Mouse (Mus musculus): ENCODE measurements around the gene Gm8127. TPM values are rescaled to one million over a fixed set of nuclear protein-coding genes. Genes with fewer than 3 reads are reported as not detected.
"Not testable (repeated sequence)": the region's sequence is repeated elsewhere in the genome, so short reads cannot be mapped to it uniquely, and the experiment has no call there.

Gene Gm8127
- polyA plus RNA-seq (2016; fragmentation: Nextera tagmentation; extraction: Ambion mirVana) = not detected in 2 replicates

DNA sequence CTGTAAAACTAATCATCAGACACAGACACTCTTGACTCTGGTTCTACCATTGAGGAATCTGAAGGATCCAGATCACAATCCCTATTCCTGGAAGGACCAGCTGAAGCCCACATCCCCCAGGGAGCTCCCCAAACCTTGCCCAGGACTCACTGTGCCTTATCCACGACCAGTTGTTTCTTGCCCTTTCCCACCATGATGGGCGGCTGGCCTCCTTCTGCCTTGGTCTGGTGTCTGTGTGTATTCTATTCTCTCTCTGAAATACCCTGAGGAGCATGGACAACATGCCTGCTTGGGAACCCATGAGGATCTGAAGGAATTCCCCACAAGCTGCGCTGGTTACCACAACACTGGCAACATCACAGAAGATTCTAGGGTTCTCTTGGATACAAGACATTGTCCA lies at the start of gene Gm8127:
Gene Gm8127 (minus strand): TSS at position 330 of the 400 bp plus-strand sequence.
- H3K9ac ChIP-seq; H3K4me3 ChIP-seq; H3K9me3 ChIP-seq (replicated peaks); H3K4me2 ChIP-seq; H3K27ac ChIP-seq (ENCODE audit: poor library complexity, severe bottlenecking); H3K36me3 ChIP-seq; H3K4me1 ChIP-seq (replicated peaks); ATAC-seq (ENCODE audit: insufficient number of reproducible peaks, low FRiP score); H3K27me3 ChIP-seq (replicated peaks): not testable (repeated sequence)
- 68% methylated on average over 3 of the region's 3 CpGs for WGBS

DNA sequence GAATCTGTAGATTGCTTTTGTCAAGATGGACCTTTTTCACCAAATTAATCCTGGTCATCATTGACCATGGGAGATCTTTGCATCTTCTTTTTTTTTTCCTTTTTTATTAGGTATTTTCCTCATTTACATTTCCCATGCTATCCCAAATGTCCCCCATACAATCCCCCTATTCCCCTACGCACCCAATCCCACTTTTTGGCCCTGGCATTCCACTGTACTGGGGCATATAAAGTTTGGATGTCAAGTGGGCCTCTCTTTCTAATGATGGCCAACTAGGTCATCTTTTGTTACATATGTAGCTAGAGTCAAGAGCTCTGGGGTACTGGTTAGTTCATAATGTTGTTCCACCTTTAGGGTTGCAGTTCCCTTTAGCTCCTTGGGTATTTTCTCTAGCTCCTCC lies 44.0 kb upstream of the Gm8127 start:
- H3K36me3 ChIP-seq; H3K27ac ChIP-seq (ENCODE audit: poor library complexity, severe bottlenecking); H3K4me2 ChIP-seq; H3K27me3 ChIP-seq (replicated peaks); H3K9me3 ChIP-seq (replicated peaks); H3K4me1 ChIP-seq (replicated peaks); ATAC-seq (ENCODE audit: insufficient number of reproducible peaks, low FRiP score); H3K9ac ChIP-seq; H3K4me3 ChIP-seq: not testable (repeated sequence)
- 60% methylated on average over 1 of the region's 1 CpGs for WGBS

DNA sequence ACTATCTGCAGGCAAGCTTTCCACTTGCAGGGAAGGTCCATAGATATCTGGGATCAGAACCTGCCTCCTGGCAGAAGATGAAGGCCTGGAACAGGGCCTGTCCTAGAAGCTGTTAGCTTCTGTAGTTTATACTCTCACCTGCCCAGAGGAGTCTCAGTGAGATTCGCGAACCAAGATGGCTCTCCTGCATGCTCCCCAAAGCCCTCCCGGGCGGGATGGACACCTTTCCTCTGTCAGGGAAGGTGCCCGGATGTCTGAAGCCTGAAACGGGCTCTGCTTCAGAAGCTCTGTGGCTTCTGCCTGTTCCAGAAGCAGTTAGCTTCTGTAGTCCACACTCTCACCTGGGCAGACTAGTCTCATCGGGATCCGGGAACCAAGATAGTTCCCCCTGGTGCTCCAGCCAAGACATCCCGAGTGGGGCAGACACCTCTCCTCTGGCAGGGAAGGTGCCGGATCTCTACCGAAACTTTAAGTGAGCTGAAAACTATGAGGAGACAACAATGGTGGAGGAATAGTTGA lies 37.8 kb upstream of the Gm8127 start:
- not testable (repeated sequence) for H3K4me2 ChIP-seq; ATAC-seq (ENCODE audit: insufficient number of reproducible peaks, low FRiP score); H3K9ac ChIP-seq; H3K9me3 ChIP-seq (replicated peaks); H3K4me1 ChIP-seq (replicated peaks); H3K27me3 ChIP-seq (replicated peaks); H3K4me3 ChIP-seq; H3K27ac ChIP-seq (ENCODE audit: poor library complexity, severe bottlenecking); H3K36me3 ChIP-seq
- WGBS = 85% methylated on average over 11 of the region's 11 CpGs

DNA sequence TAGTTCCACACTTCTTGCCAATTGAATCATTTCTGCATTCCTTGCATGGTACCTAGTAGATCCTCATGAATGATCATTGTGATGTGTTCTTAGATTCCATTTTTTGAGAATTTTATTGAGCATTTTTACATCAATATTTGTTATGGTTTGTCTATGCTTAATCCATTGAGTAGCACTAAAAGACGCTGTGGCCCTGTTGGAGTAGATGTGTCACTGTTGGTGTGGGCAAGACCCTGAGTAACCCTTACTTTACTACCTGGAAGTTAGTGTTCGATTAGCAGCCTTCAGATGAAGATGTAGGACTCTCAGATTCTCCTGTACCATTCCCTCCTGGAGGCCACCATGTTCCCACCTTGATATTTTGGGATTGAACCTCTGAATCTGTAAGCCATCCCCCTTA lies 35.0 kb upstream of the Gm8127 start:
- not testable (repeated sequence) for ATAC-seq (ENCODE audit: insufficient number of reproducible peaks, low FRiP score)
- whole genome bisulfite sequencing = 58% methylated on average over 2 of the region's 2 CpGs

DNA sequence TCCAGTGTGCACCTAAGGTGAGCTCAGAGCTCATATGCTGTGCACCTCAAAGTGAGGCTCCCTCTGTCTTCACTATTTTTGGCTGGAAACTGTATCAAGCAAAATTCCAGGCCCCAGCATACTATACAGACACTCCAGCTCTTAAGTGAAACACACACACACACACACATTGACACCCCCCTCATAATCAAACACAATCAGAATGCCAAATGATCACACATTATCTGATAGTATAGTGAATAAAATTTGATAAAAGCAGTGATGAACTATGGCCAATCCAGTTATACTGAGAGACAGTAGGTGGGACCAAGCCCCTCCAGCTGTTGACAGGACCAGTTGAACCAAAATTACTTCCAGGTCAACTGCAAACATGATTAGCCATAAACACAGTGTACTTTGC lies 25.9 kb upstream of the Gm8127 start:
- not testable (repeated sequence) for H3K36me3 ChIP-seq; H3K27me3 ChIP-seq (replicated peaks); H3K4me2 ChIP-seq; H3K27ac ChIP-seq (ENCODE audit: poor library complexity, severe bottlenecking); ATAC-seq (ENCODE audit: insufficient number of reproducible peaks, low FRiP score); H3K4me1 ChIP-seq (replicated peaks); H3K4me3 ChIP-seq; H3K9ac ChIP-seq; H3K9me3 ChIP-seq (replicated peaks)

More for the DNA sequence above, 35.0 kb upstream of the Gm8127 start:
- H3K4me2 ChIP-seq; H3K27ac ChIP-seq (ENCODE audit: poor library complexity, severe bottlenecking); H3K27me3 ChIP-seq (replicated peaks); H3K9ac ChIP-seq; H3K9me3 ChIP-seq (replicated peaks); H3K4me3 ChIP-seq; H3K36me3 ChIP-seq; H3K4me1 ChIP-seq (replicated peaks): not testable (repeated sequence)

DNA sequence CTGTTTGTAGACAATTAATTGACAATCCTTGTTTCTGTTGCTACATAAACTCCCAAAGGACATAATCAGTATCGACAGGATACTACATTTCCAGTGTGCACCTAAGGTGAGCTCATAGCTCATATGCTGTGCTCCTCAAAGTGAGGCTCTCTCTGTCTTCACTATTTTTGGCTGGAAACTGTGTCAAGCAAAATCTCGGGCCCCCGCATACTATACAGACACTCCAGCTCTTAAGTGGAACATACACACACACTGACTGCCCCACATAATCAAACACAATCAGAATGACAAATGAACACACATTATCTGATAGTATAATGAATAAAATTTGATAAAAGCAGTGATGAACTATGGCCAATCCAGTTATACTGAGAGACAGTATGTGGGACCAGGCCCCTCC lies 15.0 kb downstream of the Gm8127 start:
- H3K4me2 ChIP-seq; ATAC-seq (ENCODE audit: insufficient number of reproducible peaks, low FRiP score); H3K36me3 ChIP-seq; H3K27ac ChIP-seq (ENCODE audit: poor library complexity, severe bottlenecking); H3K4me1 ChIP-seq (replicated peaks); H3K9me3 ChIP-seq (replicated peaks); H3K27me3 ChIP-seq (replicated peaks); H3K4me3 ChIP-seq; H3K9ac ChIP-seq: not testable (repeated sequence)
- 78% methylated on average over 3 of the region's 3 CpGs for WGBS

DNA sequence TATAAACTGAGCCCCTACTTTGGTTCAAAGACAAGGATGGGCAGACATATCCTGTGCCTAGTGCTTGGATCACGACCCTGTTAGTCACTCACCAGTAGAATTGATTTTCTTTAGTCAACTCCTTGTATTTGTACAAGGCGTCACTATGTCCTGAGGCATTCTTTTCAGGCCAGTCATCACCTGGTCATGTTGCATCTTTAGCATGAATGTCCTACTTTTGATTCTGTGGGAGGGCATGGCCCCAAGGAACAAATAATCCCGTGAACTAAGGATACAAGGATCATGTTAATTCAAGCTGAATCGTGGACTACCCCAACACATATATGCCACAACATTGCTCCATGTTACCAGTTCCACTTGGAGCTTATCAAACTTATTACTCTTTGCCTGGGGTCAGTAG lies 15.5 kb downstream of the Gm8127 start:
- H3K36me3 ChIP-seq; H3K9me3 ChIP-seq (replicated peaks); H3K4me2 ChIP-seq; H3K9ac ChIP-seq; H3K27ac ChIP-seq (ENCODE audit: poor library complexity, severe bottlenecking); H3K4me3 ChIP-seq; H3K4me1 ChIP-seq (replicated peaks); ATAC-seq (ENCODE audit: insufficient number of reproducible peaks, low FRiP score); H3K27me3 ChIP-seq (replicated peaks): not testable (repeated sequence)
- WGBS = 61% methylated on average over 4 of the region's 4 CpGs

DNA sequence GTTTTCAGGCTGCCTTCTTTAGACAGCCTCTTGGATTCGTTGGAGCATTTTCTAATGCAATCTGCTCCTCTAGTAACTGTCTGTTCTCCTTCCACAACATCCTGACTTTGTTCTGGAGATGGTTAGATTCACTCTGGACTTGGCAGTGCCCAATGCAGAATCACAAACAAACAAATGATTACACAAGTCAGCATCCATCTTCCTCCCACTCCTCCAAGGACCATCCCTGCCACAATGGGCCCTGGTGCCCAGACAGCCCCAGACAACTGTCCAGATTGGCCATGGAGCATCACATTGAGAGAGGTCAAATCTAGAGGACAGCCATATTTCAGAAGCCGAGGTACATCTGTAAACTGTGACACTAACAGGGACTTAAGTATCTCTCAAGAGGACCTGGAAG lies 16.2 kb downstream of the Gm8127 start:
- not testable (repeated sequence) for H3K4me3 ChIP-seq; H3K9me3 ChIP-seq (replicated peaks)
- WGBS = 59% methylated on average over 2 of the region's 2 CpGs

DNA sequence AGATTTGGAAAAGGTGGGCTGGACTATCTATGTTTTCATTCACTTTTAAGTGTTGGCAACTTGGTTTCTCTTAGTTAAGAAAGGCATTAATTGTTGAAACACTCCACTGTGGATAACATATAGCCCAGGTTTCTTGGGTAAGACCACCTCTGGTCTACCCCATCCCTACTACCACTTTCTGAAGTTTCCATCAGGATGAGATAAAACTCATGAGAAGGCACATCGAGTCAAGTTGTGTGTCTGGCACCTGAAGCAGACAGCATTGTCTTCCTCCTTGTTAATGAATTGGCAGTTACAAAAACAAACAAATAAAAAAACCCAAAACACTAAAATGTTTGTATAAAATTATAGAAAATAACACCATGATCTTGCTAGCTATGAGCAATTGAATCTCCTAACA lies 17.9 kb downstream of the Gm8127 start:
- not testable (repeated sequence) for H3K27ac ChIP-seq (ENCODE audit: poor library complexity, severe bottlenecking); H3K4me3 ChIP-seq; H3K4me2 ChIP-seq; H3K4me1 ChIP-seq (replicated peaks); H3K36me3 ChIP-seq; H3K9ac ChIP-seq; H3K9me3 ChIP-seq (replicated peaks); H3K27me3 ChIP-seq (replicated peaks); ATAC-seq (ENCODE audit: insufficient number of reproducible peaks, low FRiP score)
- WGBS = 62% methylated on average over 1 of the region's 1 CpGs

More for the DNA sequence above, 16.2 kb downstream of the Gm8127 start:
- not testable (repeated sequence) for ATAC-seq (ENCODE audit: insufficient number of reproducible peaks, low FRiP score); H3K27ac ChIP-seq (ENCODE audit: poor library complexity, severe bottlenecking); H3K9ac ChIP-seq; H3K4me1 ChIP-seq (replicated peaks); H3K36me3 ChIP-seq; H3K4me2 ChIP-seq; H3K27me3 ChIP-seq (replicated peaks)

DNA sequence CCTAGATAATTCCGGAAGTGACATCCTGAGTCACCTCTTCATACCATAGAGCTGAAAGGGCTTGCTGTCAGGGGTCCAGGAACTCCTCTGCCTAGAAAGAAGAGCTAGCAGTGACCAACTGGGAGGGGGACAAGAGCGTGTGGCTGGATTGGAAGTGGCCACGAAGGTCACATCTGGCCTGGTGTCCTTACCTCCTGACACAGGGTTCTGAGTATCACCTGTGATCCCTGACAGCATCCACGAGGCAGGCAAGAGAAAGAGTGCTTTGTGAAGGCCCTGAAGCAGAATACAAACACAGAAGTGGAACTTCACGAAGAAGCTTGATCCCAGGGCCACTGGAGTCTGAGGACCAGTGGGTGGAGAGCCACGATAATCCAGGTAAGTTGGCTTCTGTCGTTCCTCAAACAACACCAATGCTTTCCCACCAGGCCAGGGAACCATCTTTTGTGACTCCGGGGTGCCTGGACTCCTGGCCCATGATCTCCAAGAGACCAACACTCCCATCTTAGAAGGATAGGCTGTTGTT lies 18.6 kb downstream of the Gm8127 start, which contains the start of gene Gm9732:
Gene Gm9732 (plus strand): TSS at position 51 of the 526 bp plus-strand sequence.
- WGBS = 76% methylated on average over 8 of the region's 8 CpGs
- H3K36me3 ChIP-seq; H3K4me1 ChIP-seq (replicated peaks); H3K4me3 ChIP-seq; H3K4me2 ChIP-seq; H3K9me3 ChIP-seq (replicated peaks); H3K27ac ChIP-seq (ENCODE audit: poor library complexity, severe bottlenecking); ATAC-seq (ENCODE audit: insufficient number of reproducible peaks, low FRiP score); H3K27me3 ChIP-seq (replicated peaks); H3K9ac ChIP-seq: not testable (repeated sequence)

DNA sequence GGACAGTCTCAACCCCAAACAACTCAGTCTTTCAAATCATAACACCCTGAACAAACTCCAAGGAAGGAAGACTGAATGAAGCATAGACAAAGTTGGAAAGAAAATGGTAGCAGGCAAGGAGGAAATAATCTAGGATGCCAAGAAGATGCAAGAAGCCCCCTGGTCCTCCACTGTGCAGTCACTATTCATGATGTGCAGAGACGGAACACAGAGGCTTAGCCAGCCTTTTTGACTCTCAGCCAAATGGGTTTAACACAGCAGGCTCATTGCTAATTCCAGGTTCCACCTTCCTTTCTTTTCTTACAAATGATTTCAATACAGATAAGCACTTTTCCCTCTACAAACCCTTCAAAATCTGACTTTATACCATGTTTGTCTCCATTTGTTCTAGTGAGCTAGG lies 20.5 kb downstream of the Gm8127 start:
- H3K4me2 ChIP-seq; ATAC-seq (ENCODE audit: insufficient number of reproducible peaks, low FRiP score); H3K27me3 ChIP-seq (replicated peaks); H3K36me3 ChIP-seq; H3K27ac ChIP-seq (ENCODE audit: poor library complexity, severe bottlenecking); H3K4me3 ChIP-seq; H3K4me1 ChIP-seq (replicated peaks); H3K9me3 ChIP-seq (replicated peaks); H3K9ac ChIP-seq: not testable (repeated sequence)
- WGBS = 76% methylated on average over 1 of the region's 1 CpGs

DNA sequence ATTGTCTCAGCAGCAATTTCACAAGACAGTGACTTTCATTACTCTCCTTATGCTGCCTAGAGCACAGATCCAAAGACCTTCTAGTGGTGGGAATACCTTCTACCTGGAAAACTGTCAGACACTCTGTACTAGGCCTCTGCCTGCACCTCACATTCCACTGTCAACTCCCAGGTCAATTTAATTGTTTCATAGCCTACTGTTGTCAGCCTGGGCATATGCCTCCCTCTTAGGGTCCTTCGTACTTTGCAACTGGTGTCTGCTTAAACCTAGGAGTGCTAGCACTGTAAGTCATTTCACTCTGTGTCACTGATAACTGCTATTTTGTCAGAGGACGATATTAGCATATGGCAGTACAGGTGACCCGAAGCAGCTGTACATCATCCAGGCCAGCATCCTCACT lies 24.4 kb downstream of the Gm8127 start:
- not testable (repeated sequence) for ATAC-seq (ENCODE audit: insufficient number of reproducible peaks, low FRiP score); H3K27ac ChIP-seq (ENCODE audit: poor library complexity, severe bottlenecking); H3K9ac ChIP-seq; H3K9me3 ChIP-seq (replicated peaks); H3K36me3 ChIP-seq; H3K4me2 ChIP-seq; H3K4me1 ChIP-seq (replicated peaks); H3K27me3 ChIP-seq (replicated peaks); H3K4me3 ChIP-seq
- 84% methylated on average over 3 of the region's 3 CpGs for WGBS
